Mouse (Mus musculus) myocyte (in vitro differentiated cells): ENCODE measurements around the gene Lrwd1. TPM values are rescaled to one million over a fixed set of nuclear protein-coding genes. Genes with fewer than 3 reads are reported as not detected.
A peak's percentile ranks its signal among the peaks of the same experiment; 100 is the strongest.

Experiments used
- H3K27me3 ChIP-seq: one replicate; pipeline ENCODE4 v1.6.1; 2011; ENCODE audit not compliant: control insufficient read depth, insufficient read depth, insufficient read length
- H3K36me3 ChIP-seq: one replicate; pipeline ENCODE4 v1.6.1; 2011; ENCODE audit not compliant: control insufficient read depth, insufficient read depth
- H3K4me2 ChIP-seq: one replicate; pipeline ENCODE4 v1.6.1; 2011; ENCODE audit warnings: low read depth, control low read depth
- H3K4me3 ChIP-seq: one replicate; pipeline ENCODE4 v1.5.1; 2011; ENCODE audit warnings: mild to moderate bottlenecking, control low read depth, moderate library complexity
- H3K79me2 ChIP-seq: one replicate; pipeline ENCODE4 v1.6.1; 2011; ENCODE audit not compliant: control insufficient read depth, insufficient read depth
- H3ac ChIP-seq: one replicate; pipeline ENCODE4 v1.6.1; 2011; ENCODE audit not compliant: control insufficient read depth, insufficient read length
- CEBPB ChIP-seq: IDR thresholded peaks from 2 replicates; pipeline ENCODE4 v1.6.1; 2011; ENCODE audit warnings: mild to moderate bottlenecking, moderate library complexity; ENCODE audit not compliant: poor library complexity, insufficient read depth, severe bottlenecking
- E2F4 ChIP-seq: IDR thresholded peaks from one replicate; pipeline ENCODE4 v1.6.1; 2011; ENCODE audit warnings: mild to moderate bottlenecking, control low read depth, moderate library complexity; ENCODE audit not compliant: insufficient read depth
- MAX ChIP-seq: IDR thresholded peaks from one replicate; pipeline ENCODE4 v1.6.1; 2011; ENCODE audit warnings: low read depth, mild to moderate bottlenecking, control low read depth
- MYOD1 ChIP-seq, 3 experiments: IDR thresholded peaks; one replicate each; pipeline ENCODE4 v1.6.1; 2011; ENCODE audit warnings: control low read depth in 2 of 3, low read depth in 2 of 3, mild to moderate bottlenecking in 2 of 3, moderate library complexity in 1 of 3; ENCODE audit not compliant: insufficient read length in 2 of 3, control insufficient read depth in 1 of 3
- MYOG ChIP-seq, 3 experiments: IDR thresholded peaks; one replicate each; pipeline ENCODE4 v1.6.1; 2011; ENCODE audit warnings: control low read depth in 2 of 3, low read depth in 2 of 3, mild to moderate bottlenecking in 2 of 3; ENCODE audit not compliant: insufficient read length in 2 of 3, control insufficient read depth in 1 of 3, insufficient read depth in 1 of 3
- POLR2A ChIP-seq: IDR thresholded peaks from one replicate; pipeline ENCODE4 v1.6.1; 2011; ENCODE audit warnings: low read depth, mild to moderate bottlenecking, control low read depth, moderate library complexity; ENCODE audit not compliant: insufficient read length
- POLR2AphosphoS2 ChIP-seq: IDR thresholded peaks from one replicate; pipeline ENCODE4 v1.6.1; 2011; ENCODE audit warnings: low read depth, control low read depth; ENCODE audit not compliant: insufficient read length
- REST ChIP-seq: IDR thresholded peaks from one replicate; pipeline ENCODE4 v1.6.1; 2011; ENCODE audit warnings: mild to moderate bottlenecking, control low read depth, moderate library complexity; ENCODE audit not compliant: insufficient read depth, insufficient read length
- SRF ChIP-seq: IDR thresholded peaks from one replicate; pipeline ENCODE4 v1.6.1; 2011; ENCODE audit warnings: low read depth; ENCODE audit not compliant: control insufficient read depth, insufficient read length
- TCF12 ChIP-seq: IDR thresholded peaks from one replicate; pipeline ENCODE4 v1.6.1; 2011; ENCODE audit warnings: mild to moderate bottlenecking, control low read depth; ENCODE audit not compliant: poor library complexity, insufficient read depth, severe bottlenecking
- TCF3 ChIP-seq: IDR thresholded peaks from one replicate; pipeline ENCODE4 v1.6.1; 2011; ENCODE audit warnings: low read depth, control low read depth; ENCODE audit not compliant: insufficient read length
- USF1 ChIP-seq: IDR thresholded peaks from one replicate; pipeline ENCODE4 v1.6.1; 2011; ENCODE audit warnings: low read depth, mild to moderate bottlenecking, control low read depth, moderate library complexity
- polyA plus RNA-seq: library from polyadenylated mRNA; unstranded; fragments of >200 nt; fragmentation: generic; extraction: Trizol; gene quantifications from one replicate; pipeline ENCODE4 v1.2.1, GENCODE M21; 2012; ENCODE audit warnings: missing spikeins

Gene Lrwd1
- polyA plus RNA-seq, 1 experiment, result 31.7 TPM

- no peak for TF ChIP-seq USF1
- TF ChIP-seq POLR2A, result peak; percentile 72
- peak; percentile 75 for TF ChIP-seq POLR2AphosphoS2
- peak within 1 kb of the TSS; percentile 88 for H3K4me2 ChIP-seq
These were observed 52.2 kb downstream of the Lrwd1 start, which contains the start of gene Rasa4 for GRCm38 (mm10) chr5:136083669-136084107. Gene Rasa4, plus strand, starts transcription at chr5:136083916.

DNA sequence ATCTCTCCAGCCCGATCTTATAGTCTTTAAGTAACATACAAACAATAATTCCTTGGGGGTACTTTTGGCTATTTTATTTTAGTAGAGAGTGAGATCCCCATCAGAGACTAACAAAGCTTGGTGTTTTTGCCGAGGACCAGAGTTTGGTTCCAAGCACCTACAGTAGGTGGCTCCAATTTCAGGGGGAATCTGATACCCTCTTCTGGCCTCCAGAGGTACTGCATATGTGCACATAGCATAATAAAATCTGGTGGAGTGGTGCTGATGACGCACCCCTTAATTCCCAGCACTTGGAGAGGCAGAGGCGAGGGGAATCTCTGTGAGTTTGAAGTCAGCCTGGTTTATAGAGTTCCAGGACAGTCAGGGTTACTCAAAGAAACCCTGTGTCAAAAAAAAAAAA, 53.5 kb downstream of the Lrwd1 start:
- no peaks in the 10 kb centered on the region for H3K27me3 ChIP-seq
- H3K79me2 ChIP-seq, result peaks cover 12% of the 10 kb centered on the region
- no peaks in the 10 kb centered on the region for H3K36me3 ChIP-seq
- no peak overlapping the region for H3K4me2 ChIP-seq
- H3K4me3 ChIP-seq, result no peak overlapping the region
- TF ChIP-seq MAX, result no peak
- no peak for TF ChIP-seq USF1
- TF ChIP-seq MYOD1 (IDR thresholded peaks at IDR 0.05; ENCODE audit: control insufficient read depth in 1 of 3, insufficient read length in 2 of 3, low read depth in 2 of 3), result no peak
- TF ChIP-seq POLR2A, result no peak
- TF ChIP-seq TCF3, result no peak
- TF ChIP-seq MYOG (IDR thresholded peaks at IDR 0.05; ENCODE audit: control insufficient read depth in 1 of 3, insufficient read depth in 1 of 3, insufficient read length in 2 of 3, low read depth in 2 of 3), result no peak
- TF ChIP-seq E2F4, result no peak
- no peak for TF ChIP-seq TCF12
- TF ChIP-seq POLR2AphosphoS2, result no peak
- TF ChIP-seq CEBPB, result no peak
- no peak for TF ChIP-seq SRF
- TF ChIP-seq REST, result no peak
- H3ac ChIP-seq, result no peak overlapping the region

More at GRCm38 (mm10) chr5:136083669-136084107, 52.2 kb downstream of the Lrwd1 start, which contains the start of gene Rasa4:
- Histone ChIP-seq H3K4me3 (peak within 1 kb of the TSS; percentile 68), H3K79me2 (peaks cover 12% of the 10 kb centered on the region), H3ac (peak within 1 kb of the TSS; percentile 31), H3K36me3 (no peaks in the 10 kb centered on the region), H3K27me3 (no peaks in the 10 kb centered on the region)

DNA sequence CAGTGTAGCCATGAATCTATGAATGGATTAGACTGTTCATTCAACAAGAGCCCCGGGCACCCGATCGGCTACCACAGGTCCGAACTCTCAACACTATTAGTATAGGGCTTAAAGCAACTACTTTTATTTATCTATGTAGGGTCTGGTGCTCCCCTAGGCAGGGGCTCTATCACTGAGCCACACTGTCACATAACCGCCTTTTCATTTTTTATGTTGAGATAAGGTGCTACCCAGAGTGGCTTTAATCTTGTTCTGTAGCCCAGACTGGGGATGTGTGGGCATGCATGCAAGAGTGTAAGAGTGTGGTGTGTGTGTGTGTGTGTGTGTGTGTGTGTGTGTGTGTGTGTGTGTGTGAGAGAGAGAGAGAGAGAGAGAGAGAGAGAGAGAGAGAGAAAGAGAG, 57.7 kb downstream of the Lrwd1 start:
- H3K4me2 ChIP-seq, result no peak overlapping the region
- no peaks in the 10 kb centered on the region for H3K36me3 ChIP-seq
- TF ChIP-seq MYOD1 (IDR thresholded peaks at IDR 0.05; ENCODE audit: control insufficient read depth in 1 of 3, insufficient read length in 2 of 3, low read depth in 2 of 3) (no peak), MAX (no peak), SRF (no peak), POLR2A (no peak), E2F4 (no peak), USF1 (no peak), TCF12 (no peak), REST (no peak), POLR2AphosphoS2 (no peak), MYOG (IDR thresholded peaks at IDR 0.05; ENCODE audit: control insufficient read depth in 1 of 3, insufficient read depth in 1 of 3, insufficient read length in 2 of 3, low read depth in 2 of 3) (no peak), CEBPB (no peak), TCF3 (no peak)
- no peaks in the 10 kb centered on the region for H3K79me2 ChIP-seq
- no peak overlapping the region for H3K4me3 ChIP-seq
- no peaks in the 10 kb centered on the region for H3K27me3 ChIP-seq
- H3ac ChIP-seq, result no peak overlapping the region

- Histone ChIP-seq H3K36me3 (no peaks in the 10 kb centered on the region), H3K79me2 (no peaks in the 10 kb centered on the region), H3K4me2 (no peak overlapping the region), H3K4me3 (no peak overlapping the region), H3K27me3 (no peaks in the 10 kb centered on the region), H3ac (no peak overlapping the region)
- TF ChIP-seq MYOG (IDR thresholded peaks at IDR 0.05; ENCODE audit: control insufficient read depth in 1 of 3, insufficient read depth in 1 of 3, insufficient read length in 2 of 3, low read depth in 2 of 3) (no peak), TCF3 (no peak), E2F4 (no peak), USF1 (no peak), REST (no peak), SRF (no peak), TCF12 (no peak), MYOD1 (IDR thresholded peaks at IDR 0.05; ENCODE audit: control insufficient read depth in 1 of 3, insufficient read length in 2 of 3, low read depth in 2 of 3) (no peak), MAX (no peak), CEBPB (no peak), POLR2AphosphoS2 (no peak), POLR2A (no peak)
These were observed 58.8 kb downstream of the Lrwd1 start for GRCm38 (mm10) chr5:136077001-136077550.

GRCm38 (mm10) chr5:136076284-136076683, 59.6 kb downstream of the Lrwd1 start:
- no peaks in the 10 kb centered on the region for H3K79me2 ChIP-seq
- no peaks in the 10 kb centered on the region for H3K36me3 ChIP-seq
- no peaks in the 10 kb centered on the region for H3K27me3 ChIP-seq
- no peak overlapping the region for H3K4me3 ChIP-seq
- no peak overlapping the region for H3K4me2 ChIP-seq
- TF ChIP-seq REST (no peak), MYOD1 (IDR thresholded peaks at IDR 0.05; ENCODE audit: control insufficient read depth in 1 of 3, insufficient read length in 2 of 3, low read depth in 2 of 3) (no peak), USF1 (no peak), POLR2A (no peak), MYOG (IDR thresholded peaks at IDR 0.05; ENCODE audit: control insufficient read depth in 1 of 3, insufficient read depth in 1 of 3, insufficient read length in 2 of 3, low read depth in 2 of 3) (no peak), MAX (no peak)
- H3ac ChIP-seq, result no peak overlapping the region
